Mouse (Mus musculus): ENCODE results near the gene Adam12. TPM values are rescaled to one million over a fixed set of nuclear protein-coding genes. Genes with fewer than 3 reads are reported as not detected.
A peak's percentile ranks its signal among the peaks of the same experiment; 100 is the strongest.

Adam12 gene
- total RNA-seq, 2 experiments from 2014 or later = 0.31 to 0.78 TPM

DNA sequence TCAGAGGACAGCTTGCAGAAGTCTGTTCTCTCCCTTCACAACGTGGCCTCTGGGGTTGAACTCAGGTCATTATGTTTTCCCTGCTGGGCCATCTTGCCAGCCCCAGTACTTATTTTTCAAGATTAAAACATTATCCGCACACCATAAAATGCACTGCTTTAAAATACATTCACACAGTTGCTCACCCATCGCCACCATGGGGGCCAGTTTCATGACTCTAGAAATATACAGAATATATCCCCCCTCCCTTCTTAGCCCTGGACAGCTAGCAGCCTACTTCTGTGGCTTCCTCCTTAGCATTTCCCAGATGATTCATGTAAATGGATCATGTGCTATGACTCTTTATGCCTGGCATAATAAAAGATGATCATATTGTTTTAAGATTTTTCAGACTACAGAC lies 355.8 kb downstream of the Adam12 start:
- H3K4me3 ChIP-seq = no peak overlapping the region
- DNase-seq = no peak
- intact Hi-C loops (cut with DNase I) = no loop called here
- TF ChIP-seq CTCF (IDR thresholded peaks at IDR 0.05) = no peak
- H3K27ac ChIP-seq = no peak overlapping the region

DNA sequence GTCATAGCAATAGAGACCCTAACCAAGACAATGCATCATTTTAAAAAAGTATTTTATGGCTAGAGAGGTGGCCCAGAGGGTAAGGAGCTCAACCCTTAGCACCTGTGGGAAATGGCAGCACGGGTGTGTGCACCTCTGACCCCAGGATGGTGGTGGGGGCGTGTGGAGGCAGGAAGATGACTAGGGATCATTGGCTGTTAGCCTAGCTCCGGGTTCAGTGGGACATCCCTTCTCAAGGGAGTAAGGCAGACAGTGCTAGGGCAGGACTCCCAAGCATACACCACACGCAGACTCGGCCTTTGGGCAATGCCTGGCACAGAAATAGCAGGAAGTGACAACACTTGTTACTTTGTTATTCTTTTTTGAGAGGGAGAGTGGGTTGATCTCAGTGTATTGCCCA lies 359.2 kb downstream of the Adam12 start:
- H3K27ac ChIP-seq = no peak overlapping the region
- intact Hi-C loops (cut with DNase I) = no loop called here
- H3K4me3 ChIP-seq = no peak overlapping the region
- TF ChIP-seq CTCF (IDR thresholded peaks at IDR 0.05) = no peak
- DNase-seq = no peak

DNA sequence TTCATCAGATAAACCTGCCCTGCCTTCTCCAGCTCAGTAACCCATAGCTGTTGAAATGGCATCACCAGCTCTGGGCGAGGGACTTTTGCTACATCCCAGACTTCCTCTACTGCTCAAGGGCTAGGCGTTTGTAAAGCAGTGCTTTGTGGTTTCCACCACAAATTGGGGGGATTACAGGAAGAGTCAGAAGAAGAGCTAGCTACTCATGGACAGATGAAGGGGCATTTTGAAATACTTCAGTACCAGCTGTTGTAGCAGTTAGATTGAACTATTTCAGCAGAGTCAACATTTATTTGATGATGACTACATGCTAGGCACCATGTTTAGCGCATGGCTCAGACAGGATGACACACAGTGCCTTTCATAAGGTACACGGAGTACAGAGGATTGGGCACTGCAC lies 361.7 kb downstream of the Adam12 start:
- TF ChIP-seq CTCF (IDR thresholded peaks at IDR 0.05) = no peak
- intact Hi-C loops (cut with DNase I) = no loop called here
- no peak overlapping the region for H3K4me3 ChIP-seq
- no peak for DNase-seq
- H3K27ac ChIP-seq = no peak overlapping the region

DNA sequence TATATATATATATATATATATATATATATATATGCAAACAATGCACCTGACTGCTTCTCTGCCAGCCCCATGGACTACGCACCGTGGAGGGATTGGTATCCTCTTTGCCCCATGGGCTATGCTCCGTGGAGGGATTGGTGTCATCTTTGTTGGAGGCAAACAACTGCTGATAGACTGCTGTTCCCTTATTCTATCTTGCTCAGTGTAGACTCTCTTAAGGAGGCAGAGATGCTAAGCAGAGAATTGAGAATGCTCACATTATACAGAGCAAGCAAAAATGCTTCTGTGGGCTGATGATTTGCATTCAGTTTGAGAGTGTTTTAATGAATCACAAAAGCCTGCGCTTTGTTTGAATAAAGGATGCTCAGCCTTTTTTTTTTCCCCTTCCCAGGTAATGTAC lies 368.3 kb downstream of the Adam12 start:
- intact Hi-C loops (cut with DNase I) = no loop called here
- no peak overlapping the region for H3K27ac ChIP-seq
- no peak for TF ChIP-seq CTCF (IDR thresholded peaks at IDR 0.05)
- DNase-seq = no peak
- no peak overlapping the region for H3K4me3 ChIP-seq

GRCm38 (mm10) chr7:133863151-133863550 lies 368.8 kb downstream of the Adam12 start:
- DNase-seq = no peak
- H3K27ac ChIP-seq = no peak overlapping the region
- intact Hi-C loops (cut with DNase I) = no loop called here
- TF ChIP-seq CTCF (IDR thresholded peaks at IDR 0.05) = no peak
- H3K4me3 ChIP-seq = no peak overlapping the region

DNA sequence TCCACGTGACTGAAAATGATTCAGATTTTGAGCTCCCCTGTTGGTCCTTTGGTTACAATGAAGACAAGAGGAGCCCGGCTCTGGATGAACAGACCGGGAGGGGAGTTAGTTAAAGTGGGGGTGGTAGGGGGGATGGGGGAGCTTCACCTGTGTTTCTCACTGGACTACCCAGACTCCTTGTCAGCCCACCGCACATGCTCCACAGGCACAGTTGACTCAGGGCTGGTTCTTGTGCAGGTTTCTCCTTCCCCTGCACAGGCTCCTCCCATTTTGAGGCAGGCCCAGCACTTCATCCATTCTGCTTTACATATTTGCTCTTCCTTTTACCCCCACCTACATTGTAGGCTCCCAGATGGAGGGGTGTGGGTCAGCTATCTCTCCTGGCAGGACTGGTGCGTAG lies 369.2 kb downstream of the Adam12 start:
- H3K4me3 ChIP-seq = no peak overlapping the region
- intact Hi-C loops (cut with DNase I) = no loop called here
- DNase-seq = no peak
- H3K27ac ChIP-seq = no peak overlapping the region
- TF ChIP-seq CTCF (IDR thresholded peaks at IDR 0.05) = no peak

GRCm38 (mm10) chr7:133862233-133862632 lies 369.7 kb downstream of the Adam12 start:
- intact Hi-C loops (cut with DNase I) = no loop called here
- TF ChIP-seq CTCF (IDR thresholded peaks at IDR 0.05) = no peak

DNA sequence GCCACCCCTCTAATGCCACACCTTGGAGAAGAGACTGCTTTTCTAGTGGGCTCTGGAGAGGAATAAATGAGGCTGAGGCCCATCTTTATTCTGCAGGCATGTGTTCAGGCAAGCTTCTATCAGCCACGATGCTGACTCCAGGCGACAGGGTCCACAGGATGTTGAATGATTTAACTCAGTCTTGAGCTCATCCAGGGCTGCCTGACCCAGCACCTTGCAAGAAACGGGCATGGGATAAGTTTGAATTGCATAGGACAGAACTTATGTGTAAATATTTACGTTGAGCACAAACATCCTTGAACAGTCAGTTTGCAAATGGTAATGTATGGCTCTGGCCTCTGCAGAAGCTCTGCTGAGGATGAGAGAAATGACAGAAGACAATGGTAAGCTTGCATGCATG lies 372.4 kb downstream of the Adam12 start:
- intact Hi-C loops (cut with DNase I) = no loop called here
- TF ChIP-seq CTCF (IDR thresholded peaks at IDR 0.05) = no peak
- DNase-seq = no peak
- Histone ChIP-seq H3K27ac (no peak overlapping the region), H3K4me3 (no peak overlapping the region)

More at GRCm38 (mm10) chr7:133862233-133862632, 369.7 kb downstream of the Adam12 start:
- DNase-seq = no peak
- Histone ChIP-seq H3K27ac (no peak overlapping the region), H3K4me3 (no peak overlapping the region)

- TF ChIP-seq CTCF (IDR thresholded peaks at IDR 0.05) = no peak
- intact Hi-C loops (cut with DNase I) = no loop called here
- Histone ChIP-seq H3K4me3 (no peak overlapping the region), H3K27ac (no peak overlapping the region)
- no peak for DNase-seq
Measured at GRCm38 (mm10) chr7:133858506-133858905, 373.4 kb downstream of the Adam12 start.

DNA sequence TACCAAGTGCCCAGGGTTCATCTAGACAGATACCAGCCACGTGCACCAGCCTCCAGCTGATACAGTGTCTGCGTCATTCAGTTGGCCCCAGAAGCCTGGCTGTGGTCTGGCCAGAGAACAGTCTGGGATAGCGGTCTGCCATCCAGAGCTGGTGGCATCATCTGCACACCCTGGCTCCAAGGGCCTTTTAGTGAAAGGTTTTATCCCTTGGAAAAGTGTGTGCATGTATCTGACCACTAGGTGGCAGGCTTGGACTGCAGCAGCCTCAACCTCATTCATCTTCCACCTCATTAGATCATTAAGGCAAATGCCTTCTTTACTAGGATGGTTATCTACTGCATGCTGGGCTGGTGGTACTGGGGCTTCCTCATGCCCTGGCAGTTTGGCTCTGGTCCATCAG lies 375.7 kb downstream of the Adam12 start:
- H3K27ac ChIP-seq = no peak overlapping the region
- DNase-seq = peak; percentile 68
- intact Hi-C loops (cut with DNase I) = loop anchor here (1.0 kb wide), 3 partner anchors 367 to 710 kb away; no protein-coding TSS in a partner anchor
- H3K4me3 ChIP-seq = no peak overlapping the region
- no peak; the same call in 1 of the 2 replicates for TF ChIP-seq CTCF (IDR thresholded peaks at IDR 0.05)

DNA sequence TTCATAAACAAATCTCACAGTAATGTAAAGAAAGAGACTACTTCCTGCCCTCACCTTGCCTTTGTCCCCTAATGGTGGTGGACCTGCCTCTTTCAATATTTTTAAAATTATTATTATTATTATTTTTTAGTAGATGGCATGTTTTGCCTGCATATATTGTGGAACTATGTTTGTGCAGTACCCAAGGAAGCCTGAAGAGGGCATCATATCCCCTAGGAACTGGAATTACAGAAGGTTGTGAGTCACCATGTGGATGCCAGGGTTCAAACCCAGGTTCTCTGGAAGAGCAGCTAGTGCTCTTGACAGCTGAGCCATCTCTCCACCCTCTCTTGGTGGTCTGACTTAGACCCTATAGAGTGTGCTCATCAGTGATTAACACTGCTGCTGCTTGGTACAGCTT lies 381.2 kb downstream of the Adam12 start:
- peak; percentile 42 for TF ChIP-seq CTCF (IDR thresholded peaks at IDR 0.05)
- Histone ChIP-seq H3K27ac (no peak overlapping the region), H3K4me3 (no peak overlapping the region)
- intact Hi-C loops (cut with DNase I) = no loop called here
- no peak for DNase-seq

- TF ChIP-seq CTCF (IDR thresholded peaks at IDR 0.05) = no peak
- no peak overlapping the region for H3K4me3 ChIP-seq
- intact Hi-C loops (cut with DNase I) = no loop called here
- no peak overlapping the region for H3K27ac ChIP-seq
- DNase-seq = no peak
Measured at GRCm38 (mm10) chr7:133848180-133848579, 383.8 kb downstream of the Adam12 start.

- no peak overlapping the region for H3K4me3 ChIP-seq
Measured at GRCm38 (mm10) chr7:133847175-133847574, 384.8 kb downstream of the Adam12 start.

GRCm38 (mm10) chr7:133842079-133842478 lies 389.9 kb downstream of the Adam12 start:
- no peak overlapping the region for H3K4me3 ChIP-seq
- no peak for DNase-seq
- H3K27ac ChIP-seq = no peak overlapping the region
- intact Hi-C loops (cut with DNase I) = no loop called here
- TF ChIP-seq CTCF (IDR thresholded peaks at IDR 0.05) = no peak

More at GRCm38 (mm10) chr7:133847175-133847574, 384.8 kb downstream of the Adam12 start:
- intact Hi-C loops (cut with DNase I) = no loop called here
- no peak for DNase-seq
- no peak overlapping the region for H3K27ac ChIP-seq
- no peak for TF ChIP-seq CTCF (IDR thresholded peaks at IDR 0.05)

- Histone ChIP-seq H3K27ac (no peak overlapping the region), H3K4me3 (no peak overlapping the region)
- intact Hi-C loops (cut with DNase I) = no loop called here
- no peak for DNase-seq
- TF ChIP-seq CTCF (IDR thresholded peaks at IDR 0.05) = 0 out of 2 replicates have a peak, but pooled peaks have one; percentile 1
Measured at GRCm38 (mm10) chr7:133839546-133839945, 392.4 kb downstream of the Adam12 start.

Small RNAs within 50 kb of the gene (microRNA-seq; reads per million reads assigned to microRNA genes)
- not detected for gene Gm23631

Other genes starting within 250 kb of the Adam12 start
- not detected for gene D7Ertd443e, start 153.5 kb upstream of the Adam12 start, total RNA-seq (2021)